Mouse (Mus musculus) C2C12 (cell line): Measurements from ENCODE around the gene Klf1. TPM values are rescaled to one million over a fixed set of nuclear protein-coding genes. Genes with fewer than 3 reads are reported as not detected.

ENCODE experiments used
- H3K27me3 ChIP-seq: one replicate; pipeline ENCODE4 v1.6.1; 2011; ENCODE audit not compliant: control insufficient read depth, insufficient read depth, insufficient read length
- H3K36me3 ChIP-seq: one replicate; pipeline ENCODE4 v1.6.1; 2011; ENCODE audit not compliant: control insufficient read depth, insufficient read depth
- H3K4me3 ChIP-seq: one replicate; pipeline ENCODE4 v1.5.1; 2011; ENCODE audit warnings: mild to moderate bottlenecking, control low read depth; ENCODE audit not compliant: poor library complexity, insufficient read depth, severe bottlenecking
- H3K79me2 ChIP-seq: one replicate; pipeline ENCODE4 v1.6.1; 2011; ENCODE audit not compliant: control insufficient read depth, insufficient read depth
- H3K79me3 ChIP-seq: one replicate; pipeline ENCODE4 v1.6.1; 2011; ENCODE audit warnings: low read depth, control low read depth
- H3ac ChIP-seq: one replicate; pipeline ENCODE3; 2011; ENCODE audit warnings: low read depth; ENCODE audit not compliant: control insufficient read depth, insufficient read length
- CEBPB ChIP-seq: IDR thresholded peaks from one replicate; pipeline ENCODE4 v1.6.1; 2011; ENCODE audit warnings: low read depth, mild to moderate bottlenecking, control low read depth, moderate library complexity
- CTCF ChIP-seq: IDR thresholded peaks from one replicate; pipeline ENCODE4 v1.5.1; 2011; ENCODE audit not compliant: control insufficient read depth, insufficient read depth, insufficient read length
- FOSL1 ChIP-seq: IDR thresholded peaks from one replicate; pipeline ENCODE4 v1.8.0; 2011; ENCODE audit warnings: mild to moderate bottlenecking, low read length; ENCODE audit not compliant: poor library complexity, insufficient read depth, severe bottlenecking
- MAX ChIP-seq: IDR thresholded peaks from one replicate; pipeline ENCODE4 v1.6.1; 2011; ENCODE audit warnings: mild to moderate bottlenecking, control low read depth
- MYOD1 ChIP-seq: IDR thresholded peaks from one replicate; pipeline ENCODE4 v1.6.1; 2011; ENCODE audit warnings: low read depth; ENCODE audit not compliant: control insufficient read depth, insufficient read length
- MYOG ChIP-seq: IDR thresholded peaks from one replicate; pipeline ENCODE4 v1.6.1; 2011; ENCODE audit not compliant: control insufficient read depth, insufficient read length; ENCODE audit errors: extremely low read depth
- USF1 ChIP-seq: IDR thresholded peaks from one replicate; pipeline ENCODE4 v1.6.1; 2011; ENCODE audit warnings: low read depth, mild to moderate bottlenecking, control low read depth, moderate library complexity
- polyA plus RNA-seq: library from polyadenylated mRNA; unstranded; fragments of >200 nt; fragmentation: generic; extraction: Trizol; gene quantifications from one replicate; pipeline ENCODE4 v1.2.1, GENCODE M21; 2012; ENCODE audit warnings: missing spikeins

Klf1 gene
- polyA plus RNA-seq, 1 experiment: 0.09 TPM

GRCm38 (mm10) chr8:84945235-84945632 lies 43.5 kb downstream of the Klf1 start:
- TF ChIP-seq FOSL1 (no peak), MYOG (no peak), CTCF (no peak), USF1 (no peak), MYOD1 (no peak), CEBPB (no peak), MAX (no peak)
- Histone ChIP-seq H3K79me2 (no peaks in the 10 kb centered on the region), H3K79me3 (no peaks in the 10 kb centered on the region), H3K4me3 (no peak overlapping the region), H3ac (no peak overlapping the region), H3K36me3 (no peaks in the 10 kb centered on the region), H3K27me3 (peaks cover 37% of the 10 kb centered on the region)

DNA sequence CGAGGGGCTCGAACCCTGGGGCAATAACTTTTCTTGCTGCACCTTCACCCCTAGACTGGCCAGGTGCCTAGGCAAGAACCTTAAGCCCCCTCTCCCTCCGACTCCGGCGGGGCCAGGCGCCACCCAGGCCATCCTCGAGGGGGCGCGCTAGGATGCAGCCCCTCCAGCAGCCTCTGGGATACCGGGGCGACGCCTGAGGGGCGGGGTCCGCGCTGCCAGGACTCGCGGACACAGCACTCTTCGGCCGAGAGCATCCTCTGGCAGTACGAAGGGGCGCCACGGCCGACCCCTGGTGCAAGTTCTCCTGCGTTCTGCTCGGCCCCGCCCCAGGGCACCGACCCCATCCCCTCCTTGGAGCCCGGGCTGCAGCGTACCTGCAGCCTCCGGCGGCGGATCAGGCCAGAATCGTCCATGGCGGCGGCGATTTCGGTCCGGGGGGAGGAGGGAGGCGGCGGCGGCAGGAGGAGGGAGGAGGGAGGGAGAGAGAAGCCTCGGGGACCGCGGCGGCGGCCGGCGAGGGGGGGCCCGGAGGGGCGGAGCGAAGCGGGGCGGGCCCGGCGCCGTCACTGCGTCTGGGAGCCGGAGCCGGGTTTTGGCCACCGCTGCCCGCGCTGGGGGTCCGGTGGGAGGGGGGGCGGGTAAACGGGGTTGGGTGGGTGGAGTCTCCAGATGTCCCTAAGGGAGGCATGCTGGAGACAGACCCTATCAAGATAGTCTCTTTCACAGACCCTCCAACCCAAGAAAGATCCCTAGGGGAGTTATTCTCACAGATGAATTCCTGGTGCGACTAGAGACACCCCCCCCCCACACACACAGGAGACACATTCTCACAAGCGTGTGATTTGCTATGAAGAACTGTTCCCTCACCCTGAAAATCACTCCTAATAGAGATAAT lies 44.2 kb downstream of the Klf1 start:
- Histone ChIP-seq H3K27me3 (peaks cover 42% of the 10 kb centered on the region), H3K79me2 (no peaks in the 10 kb centered on the region), H3K79me3 (no peaks in the 10 kb centered on the region), H3ac (peak overlapping the region; percentile 24), H3K36me3 (no peaks in the 10 kb centered on the region), H3K4me3 (no peak overlapping the region)
- TF ChIP-seq CEBPB (no peak), FOSL1 (no peak), MYOG (no peak), MYOD1 (no peak), CTCF (no peak), USF1 (no peak), MAX (no peak)

GRCm38 (mm10) chr8:84946528-84947240 lies 45.0 kb downstream of the Klf1 start, which contains the start of gene Rtbdn:
Rtbdn (plus strand) TSS chr8:84946991.
- Histone ChIP-seq H3K79me3 (no peaks in the 10 kb centered on the region), H3K79me2 (no peaks in the 10 kb centered on the region), H3K36me3 (no peaks in the 10 kb centered on the region), H3ac (peak within 1 kb of the TSS; percentile 24), H3K4me3 (no peak within 1 kb of the TSS), H3K27me3 (peaks cover 47% of the 10 kb centered on the region)
- no peak for TF ChIP-seq CEBPB
- no peak for TF ChIP-seq USF1
- TF ChIP-seq FOSL1: no peak
- TF ChIP-seq MYOG: no peak
- TF ChIP-seq MAX: no peak
- TF ChIP-seq CTCF: no peak
- no peak for TF ChIP-seq MYOD1

- Histone ChIP-seq H3K79me3 (no peaks in the 10 kb centered on the region), H3ac (no peak overlapping the region), H3K79me2 (no peaks in the 10 kb centered on the region), H3K36me3 (no peaks in the 10 kb centered on the region), H3K27me3 (peaks cover 47% of the 10 kb centered on the region), H3K4me3 (no peak overlapping the region)
- no peak for TF ChIP-seq MYOG
- no peak for TF ChIP-seq FOSL1
- TF ChIP-seq MAX: peak; percentile 93
Observed at GRCm38 (mm10) chr8:84947241-84947545, 45.5 kb downstream of the Klf1 start.

- H3K4me3 ChIP-seq: no peak overlapping the region
- H3K36me3 ChIP-seq: no peaks in the 10 kb centered on the region
- H3K79me3 ChIP-seq: no peaks in the 10 kb centered on the region
- no peaks in the 10 kb centered on the region for H3K79me2 ChIP-seq
- TF ChIP-seq FOSL1 (no peak), CEBPB (no peak), MAX (no peak), MYOG (no peak), MYOD1 (no peak), USF1 (no peak), CTCF (no peak)
- H3K27me3 ChIP-seq: peaks cover 34% of the 10 kb centered on the region
- no peak overlapping the region for H3ac ChIP-seq
Observed at GRCm38 (mm10) chr8:84949753-84950152, 48.0 kb downstream of the Klf1 start.
